Mouse (Mus musculus) hindbrain, embryonic 15.5 days (tissue): ENCODE measurements around the gene Ovol2. TPM values are rescaled to one million over a fixed set of nuclear protein-coding genes. Genes with fewer than 3 reads are reported as not detected.
A peak's percentile ranks its signal among the peaks of the same experiment; 100 is the strongest.
"Not testable (repeated sequence)": the region's sequence is repeated elsewhere in the genome, so short reads cannot be mapped to it uniquely, and the experiment has no call there.

ENCODE experiments used
- ATAC-seq: fragments of 200-750 bp; cut with Nextera tagmentation; 2 replicates; pipeline ENCODE4 v1.8.0; 2017; ENCODE audit warnings: low read depth, moderate number of reproducible peaks, moderate TSS enrichment; ENCODE audit not compliant: low FRiP score
- H3K27ac ChIP-seq: fragments of 300-500 bp; sonication (generic); replicated peaks from 2 replicates; pipeline ENCODE4 v1.5.1; 2015; ENCODE audit warnings: mild to moderate bottlenecking, inconsistent platforms
- H3K27me3 ChIP-seq: fragments of 300-500 bp; sonication (generic); 2 replicates; pipeline ENCODE4 v1.6.1; 2015; ENCODE audit warnings: control low read depth, inconsistent platforms
- H3K36me3 ChIP-seq: fragments of 300-500 bp; sonication (generic); 2 replicates; pipeline ENCODE4 v1.6.1; 2015; ENCODE audit warnings: control low read depth, inconsistent platforms
- H3K4me1 ChIP-seq: fragments of 300-500 bp; sonication (generic); replicated peaks from 2 replicates; pipeline ENCODE4 v1.6.1; 2015; ENCODE audit warnings: control low read depth, inconsistent platforms
- H3K4me2 ChIP-seq: fragments of 300-500 bp; sonication (generic); 2 replicates; pipeline ENCODE4 v1.6.1; 2015; ENCODE audit warnings: moderate library complexity, mild to moderate bottlenecking, inconsistent platforms
- H3K4me3 ChIP-seq: fragments of 300-500 bp; sonication (generic); 2 replicates; pipeline ENCODE4 v1.5.1; 2015; ENCODE audit warnings: mild to moderate bottlenecking, inconsistent platforms
- H3K9ac ChIP-seq: fragments of 300-500 bp; sonication (generic); 2 replicates; pipeline ENCODE4 v1.6.1; 2015; ENCODE audit warnings: inconsistent platforms
- H3K9me3 ChIP-seq: fragments of 300-500 bp; sonication (generic); 2 replicates; pipeline ENCODE4 v1.6.1; 2016; ENCODE audit warnings: control low read depth, inconsistent platforms
- WGBS: fragments of 180-500 bp; shearing (Covaris S2); methylation state at CpG from one replicate; pipeline ENCODE4 v1.1.7; 2015; 5-methylcytosine and 5-hydroxymethylcytosine counted together
- polyA plus RNA-seq: library from polyadenylated mRNA; unstranded; fragments of >200 nt; fragmentation: Nextera tagmentation; extraction: Ambion mirVana; gene quantifications from 2 replicates; pipeline ENCODE4 v1.2.1, GENCODE M21; 2015

Ovol2 gene
- polyA plus RNA-seq, 1 experiment from 2014 or later: not detected

DNA sequence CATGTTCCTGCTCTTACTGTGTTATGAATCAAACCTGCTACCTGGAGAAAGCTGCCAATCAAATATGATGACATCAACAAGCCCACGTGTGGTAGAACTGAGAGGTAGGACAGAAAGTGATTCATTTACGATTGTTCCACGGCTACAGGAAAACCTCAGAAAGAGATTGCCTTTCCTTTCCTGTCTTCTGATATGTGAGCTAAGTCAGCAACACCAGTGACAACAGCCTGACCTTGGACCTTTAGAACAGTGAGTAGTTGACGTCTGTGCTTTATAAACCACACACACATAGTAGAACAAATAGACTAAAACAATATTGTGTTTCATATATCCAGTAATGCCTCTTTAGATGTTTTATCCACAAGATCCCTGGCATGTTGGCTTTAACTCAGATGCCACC is 11.2 kb upstream of the Ovol2 start:
- Histone ChIP-seq H3K9ac (no peak overlapping the region), H3K4me3 (no peak overlapping the region), H3K36me3 (no peaks in the 10 kb centered on the region), H3K4me1 (no peaks in the 10 kb centered on the region), H3K27ac (no peak overlapping the region), H3K4me2 (no peak overlapping the region), H3K9me3 (no peaks in the 10 kb centered on the region), H3K27me3 (no peaks in the 10 kb centered on the region)
- ATAC-seq: no peak
- WGBS: 84% methylated on average over 4 of the region's 4 CpGs

DNA sequence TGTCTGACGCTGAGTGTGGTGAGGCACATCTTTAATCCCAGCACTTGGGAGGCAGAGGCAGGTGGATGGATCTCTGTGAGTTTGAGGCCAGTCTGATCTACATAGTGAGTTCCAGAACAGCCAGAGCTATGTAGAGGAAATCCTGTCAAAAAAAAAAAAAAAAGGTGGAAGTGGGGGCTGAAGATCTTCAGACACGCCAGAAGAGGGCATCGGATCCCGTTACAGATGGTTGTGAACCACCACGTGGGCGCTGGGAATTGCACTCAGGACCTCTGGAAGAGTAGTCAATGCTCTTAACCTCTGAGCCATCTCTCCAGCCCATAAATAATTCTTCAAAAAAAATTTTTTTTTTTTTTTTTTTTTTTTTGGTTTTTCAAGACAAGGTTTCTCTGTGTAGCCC is 6.2 kb upstream of the Ovol2 start:
- not testable (repeated sequence) for H3K4me1 ChIP-seq, H3K27ac ChIP-seq, H3K4me3 ChIP-seq, H3K9ac ChIP-seq, ATAC-seq, H3K36me3 ChIP-seq, H3K9me3 ChIP-seq, H3K4me2 ChIP-seq
- peaks cover 24% of the 10 kb centered on the region for H3K27me3 ChIP-seq
- 73% methylated on average over 6 of the region's 6 CpGs for WGBS

DNA sequence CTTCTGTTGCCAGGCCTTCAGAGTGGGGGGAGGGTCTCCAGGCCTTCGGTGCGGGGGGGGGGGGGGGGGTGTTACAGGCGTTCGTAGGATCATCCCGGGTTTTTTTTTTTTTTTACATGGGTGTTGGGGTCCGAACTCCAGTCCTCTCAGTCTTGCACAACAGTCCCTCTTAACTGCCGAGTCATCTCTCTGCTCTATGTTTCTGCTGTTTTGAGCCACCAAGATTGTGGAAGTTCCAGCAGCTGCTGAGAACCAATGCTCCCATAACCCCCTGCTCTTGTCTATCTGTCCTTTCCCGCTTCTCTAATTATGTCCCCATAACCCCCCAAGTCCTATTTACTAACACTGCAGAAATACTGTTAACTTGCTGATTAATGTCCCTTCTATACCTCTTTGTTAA is 5.8 kb upstream of the Ovol2 start:
- H3K9me3 ChIP-seq: no peaks in the 10 kb centered on the region
- no peak overlapping the region for H3K27ac ChIP-seq
- H3K4me2 ChIP-seq: no peak overlapping the region
- H3K27me3 ChIP-seq: peaks cover 29% of the 10 kb centered on the region
- H3K4me3 ChIP-seq: no peak overlapping the region
- whole genome bisulfite sequencing: 81% methylated on average over 7 of the region's 8 CpGs
- no peak for ATAC-seq
- peaks cover 7% of the 10 kb centered on the region for H3K4me1 ChIP-seq
- no peaks in the 10 kb centered on the region for H3K36me3 ChIP-seq
- no peak overlapping the region for H3K9ac ChIP-seq

DNA sequence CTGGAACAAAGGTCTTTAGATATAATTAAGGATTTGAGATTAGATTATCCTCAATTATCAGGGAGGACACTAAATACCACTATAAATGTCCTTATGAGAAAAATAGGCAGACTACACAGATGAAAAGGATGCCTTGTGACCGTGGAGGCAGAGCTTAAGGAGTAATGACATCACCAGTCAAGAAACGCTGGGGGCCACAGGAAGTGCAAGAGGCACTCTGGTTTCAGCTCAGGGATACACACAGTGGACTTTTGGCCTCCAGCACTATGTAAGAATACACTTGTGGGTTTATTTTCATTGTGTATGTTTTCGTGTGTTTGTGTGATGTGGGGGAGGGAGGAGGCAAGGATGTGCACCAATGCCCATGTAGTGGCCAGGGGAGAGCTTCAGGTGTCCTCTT is 5.3 kb upstream of the Ovol2 start:
- Histone ChIP-seq H3K27ac (no peak overlapping the region), H3K4me2 (no peak overlapping the region), H3K36me3 (no peaks in the 10 kb centered on the region), H3K4me1 (peaks cover 12% of the 10 kb centered on the region), H3K9me3 (no peaks in the 10 kb centered on the region), H3K27me3 (peaks cover 33% of the 10 kb centered on the region), H3K4me3 (no peak overlapping the region), H3K9ac (no peak overlapping the region)
- 66% methylated on average over 3 of the region's 3 CpGs for WGBS
- ATAC-seq: no peak

DNA sequence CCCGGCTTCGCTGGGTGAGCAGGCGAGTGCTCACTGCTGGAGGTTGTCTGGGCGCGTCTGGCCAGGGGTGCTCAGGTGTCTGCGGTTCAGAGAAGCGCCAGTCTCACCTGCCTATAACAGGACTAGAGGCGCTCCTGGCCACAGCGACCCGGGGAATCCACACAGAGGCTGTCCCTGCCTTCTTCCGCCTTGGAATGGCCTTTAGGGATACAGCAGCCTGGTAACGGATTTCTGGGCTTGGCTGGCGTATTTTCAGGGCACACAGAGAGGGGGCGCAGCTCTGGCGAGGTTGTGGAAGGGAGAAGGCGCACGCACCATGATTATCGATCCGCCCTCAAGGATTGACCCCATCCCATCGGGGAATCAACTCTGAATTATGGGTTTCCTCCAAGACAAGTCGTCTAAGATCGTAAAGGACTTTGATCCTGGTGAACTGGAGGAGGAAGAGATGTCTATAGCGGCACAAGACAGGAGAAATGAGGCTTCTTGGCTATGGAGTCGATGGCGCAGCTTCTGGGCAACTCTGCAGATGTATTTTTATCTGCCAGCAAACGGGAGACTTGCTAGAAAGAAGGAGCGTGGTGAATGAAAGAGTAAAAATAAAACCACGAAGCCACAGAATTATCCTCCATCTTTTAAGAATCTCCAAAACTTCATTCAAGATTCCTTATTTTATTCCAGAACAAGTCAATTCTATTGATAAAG is 1.3 kb upstream of the Ovol2 start:
- 0 out of 2 replicates have a peak overlapping the region, but pooled peaks have one; percentile 9 for H3K9ac ChIP-seq
- 6% methylated on average over 28 of the region's 28 CpGs for WGBS
- H3K4me1 ChIP-seq: peaks cover 32% of the 10 kb centered on the region
- no peaks in the 10 kb centered on the region for H3K36me3 ChIP-seq
- H3K4me2 ChIP-seq: peak overlapping the region; percentile 96
- ATAC-seq: peak; percentile 20; the same call in 1 of the 2 replicates
- peak overlapping the region; percentile 34 for H3K4me3 ChIP-seq
- H3K9me3 ChIP-seq: no peaks in the 10 kb centered on the region
- peaks cover 70% of the 10 kb centered on the region for H3K27me3 ChIP-seq
- no peak overlapping the region for H3K27ac ChIP-seq

DNA sequence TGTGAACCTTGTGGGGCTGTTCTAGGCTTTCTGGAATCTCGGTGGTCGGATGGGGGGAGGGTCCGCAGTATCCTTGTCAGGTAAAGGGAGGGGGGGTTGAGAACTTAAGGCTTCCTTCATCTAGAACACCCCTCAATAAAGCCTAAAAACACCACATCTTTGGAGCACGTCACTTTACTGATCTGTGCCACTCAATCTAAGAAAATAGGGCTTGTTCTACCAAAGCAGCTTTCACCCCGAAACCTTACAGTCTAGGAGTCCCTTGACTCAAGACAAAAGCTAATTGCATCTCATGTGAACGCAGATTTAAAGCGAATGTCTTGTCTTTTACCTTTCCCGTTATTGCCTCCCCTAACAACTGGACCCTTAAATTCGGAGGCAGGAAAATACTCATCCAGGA is 540 bp upstream of the Ovol2 start:
- Histone ChIP-seq H3K4me1 (peaks cover 32% of the 10 kb centered on the region), H3K4me3 (peak overlapping the region; percentile 50)
- 3% methylated on average over 9 of the region's 9 CpGs for WGBS

DNA sequence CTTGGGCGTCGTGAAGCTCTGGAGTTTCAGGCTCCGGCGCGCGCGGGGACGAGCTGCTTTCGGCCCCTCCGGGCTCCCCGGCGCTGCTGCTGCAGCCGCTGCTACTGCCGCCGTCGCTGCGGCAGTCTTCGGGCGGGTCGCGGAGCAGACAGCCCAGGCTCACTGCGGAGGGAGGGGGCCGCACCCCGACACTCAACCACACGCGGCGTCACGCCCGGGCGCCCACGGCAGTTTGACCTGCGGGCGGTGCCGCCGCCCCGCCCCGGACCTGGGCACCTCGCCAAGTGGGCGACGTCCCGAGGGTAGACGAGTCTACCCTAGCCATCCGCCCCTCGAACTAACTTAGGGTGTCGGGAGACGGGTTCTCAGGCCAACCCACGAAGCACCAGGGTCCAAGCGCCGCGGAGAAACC is 980 bp downstream of the Ovol2 start:
- H3K4me1 ChIP-seq: peaks cover 32% of the 10 kb centered on the region
- H3K27me3 ChIP-seq: peaks cover 84% of the 10 kb centered on the region
- peak overlapping the region; percentile 96 for H3K4me2 ChIP-seq
- no peak overlapping the region for H3K27ac ChIP-seq
- whole genome bisulfite sequencing: under 1% methylated on average over 46 of the region's 50 CpGs
- H3K9me3 ChIP-seq: no peaks in the 10 kb centered on the region
- H3K4me3 ChIP-seq: peak overlapping the region; percentile 50
- peak; percentile 46 for ATAC-seq
- peak overlapping the region; percentile 34; the same call in 1 of the 2 replicates for H3K9ac ChIP-seq
- H3K36me3 ChIP-seq: no peaks in the 10 kb centered on the region

More for the DNA sequence above, 540 bp upstream of the Ovol2 start:
- no peak overlapping the region for H3K27ac ChIP-seq
- no peaks in the 10 kb centered on the region for H3K9me3 ChIP-seq
- peak overlapping the region; percentile 96 for H3K4me2 ChIP-seq
- peaks cover 77% of the 10 kb centered on the region for H3K27me3 ChIP-seq
- ATAC-seq: no peak
- no peaks in the 10 kb centered on the region for H3K36me3 ChIP-seq
- H3K9ac ChIP-seq: no peak overlapping the region

DNA sequence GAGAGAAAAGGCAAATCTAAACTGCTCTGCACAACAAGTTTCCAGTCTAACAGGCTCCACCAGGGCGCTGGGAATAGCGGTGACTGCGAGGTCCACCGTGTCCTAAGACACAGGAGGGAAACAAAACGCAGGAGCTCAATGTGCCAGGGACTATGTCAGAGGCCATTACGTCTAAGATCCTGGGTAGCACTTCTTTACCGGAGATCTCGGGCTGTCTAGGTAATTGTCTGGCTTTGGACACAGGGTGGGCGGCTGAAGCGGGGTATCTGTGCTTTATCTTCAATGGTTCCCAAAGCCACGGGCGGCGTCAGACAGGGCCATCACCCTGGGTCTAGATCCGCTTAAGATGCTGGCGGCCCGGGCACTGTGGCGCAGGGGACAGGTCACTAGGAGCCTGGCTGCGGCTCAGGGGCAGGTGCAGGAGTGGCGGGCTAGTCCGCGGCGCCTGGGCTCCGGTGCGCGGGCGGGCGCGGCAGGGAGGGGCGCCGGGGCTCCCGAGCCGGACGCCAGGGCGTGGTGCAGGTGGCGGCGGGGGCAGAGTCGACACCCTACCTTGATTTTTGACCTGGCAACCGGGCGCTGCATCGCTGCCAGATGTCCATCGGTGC is 1.5 kb downstream of the Ovol2 start:
- peak overlapping the region; percentile 96 for H3K4me2 ChIP-seq
- H3K4me1 ChIP-seq: peaks cover 32% of the 10 kb centered on the region
- peak; percentile 35; the same call in 1 of the 2 replicates for ATAC-seq
- WGBS: under 1% methylated on average over 41 of the region's 41 CpGs
- no peak overlapping the region for H3K27ac ChIP-seq
- H3K36me3 ChIP-seq: no peaks in the 10 kb centered on the region
- H3K27me3 ChIP-seq: peaks cover 81% of the 10 kb centered on the region
- H3K9me3 ChIP-seq: no peaks in the 10 kb centered on the region
- peak overlapping the region; percentile 34; the same call in 1 of the 2 replicates for H3K9ac ChIP-seq
- H3K4me3 ChIP-seq: peak overlapping the region; percentile 50

DNA sequence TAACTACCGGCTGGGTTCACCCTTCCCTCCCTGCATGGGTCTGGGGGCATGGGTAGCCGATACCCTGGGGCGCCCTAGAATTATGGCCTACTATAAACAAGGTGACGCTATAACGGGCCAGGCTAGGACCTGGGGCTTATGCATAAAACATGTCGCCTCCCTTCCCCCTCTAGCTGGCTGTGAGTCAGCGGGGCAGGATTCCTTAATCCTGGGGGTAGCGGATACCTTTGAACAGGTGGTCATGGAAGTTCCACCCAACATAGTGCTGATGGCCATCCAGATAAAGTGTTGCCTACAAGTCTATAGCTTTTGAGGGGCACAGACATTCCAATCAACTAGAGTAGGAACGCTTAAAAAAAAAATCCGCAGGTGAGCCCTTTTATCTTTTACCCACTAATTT is 2.0 kb downstream of the Ovol2 start:
- Histone ChIP-seq H3K4me2 (no peak overlapping the region), H3K4me1 (peaks cover 32% of the 10 kb centered on the region), H3K9ac (no peak overlapping the region), H3K4me3 (no peak overlapping the region), H3K36me3 (no peaks in the 10 kb centered on the region), H3K27me3 (peaks cover 76% of the 10 kb centered on the region), H3K9me3 (no peaks in the 10 kb centered on the region), H3K27ac (no peak overlapping the region)
- ATAC-seq: no peak
- WGBS: 5% methylated on average over 10 of the region's 10 CpGs

DNA sequence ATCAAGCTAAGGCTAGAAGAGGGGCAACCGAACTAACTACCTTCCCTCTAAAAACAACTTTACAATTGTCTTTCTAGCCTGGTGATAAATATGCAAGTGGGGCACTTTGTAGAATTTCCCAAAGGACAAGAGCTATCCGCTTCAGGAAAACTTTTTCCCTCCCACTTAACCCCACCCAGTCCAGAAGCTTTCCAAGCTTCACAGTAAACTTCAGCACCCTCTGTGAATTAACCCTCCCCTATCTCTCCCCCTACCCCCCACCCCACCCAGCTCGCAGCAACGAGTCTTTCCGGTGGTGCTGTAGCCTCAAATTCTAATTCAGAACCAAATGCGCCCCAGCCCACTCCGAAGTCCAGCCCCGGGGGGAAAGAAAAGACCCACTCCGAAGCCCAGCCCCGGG is 2.5 kb downstream of the Ovol2 start:
- no peak overlapping the region for H3K27ac ChIP-seq
- WGBS: 7% methylated on average over 10 of the region's 10 CpGs
- H3K4me1 ChIP-seq: peaks cover 32% of the 10 kb centered on the region
- H3K27me3 ChIP-seq: peaks cover 72% of the 10 kb centered on the region
- H3K36me3 ChIP-seq: no peaks in the 10 kb centered on the region
- H3K9ac ChIP-seq: no peak overlapping the region
- no peak overlapping the region for H3K4me3 ChIP-seq
- no peak overlapping the region for H3K4me2 ChIP-seq
- ATAC-seq: no peak
- H3K9me3 ChIP-seq: no peaks in the 10 kb centered on the region

DNA sequence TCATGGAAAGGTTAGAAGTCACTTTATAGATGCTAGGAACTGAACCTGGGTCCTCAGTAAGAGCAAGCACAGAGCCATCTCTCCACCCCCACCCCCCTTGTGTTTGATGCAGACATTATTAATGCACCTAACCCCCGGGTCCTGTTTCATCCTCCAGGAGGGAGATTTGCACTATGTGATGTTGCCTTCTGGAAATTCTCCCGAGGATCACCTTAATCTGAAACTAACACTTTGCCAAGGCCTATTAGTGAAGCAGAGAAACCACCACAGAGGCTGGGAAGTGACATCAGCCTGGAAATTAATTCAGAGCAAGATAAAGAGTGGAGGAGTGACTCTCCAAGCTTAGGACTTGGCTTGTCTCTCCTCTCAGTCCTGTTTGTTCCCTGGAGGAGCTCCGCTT is 7.7 kb downstream of the Ovol2 start:
- H3K27me3 ChIP-seq: peaks cover 22% of the 10 kb centered on the region
- H3K36me3 ChIP-seq: no peaks in the 10 kb centered on the region
- no peak overlapping the region for H3K27ac ChIP-seq
- no peaks in the 10 kb centered on the region for H3K9me3 ChIP-seq
- no peak overlapping the region for H3K4me3 ChIP-seq
- no peak for ATAC-seq
- H3K4me2 ChIP-seq: no peak overlapping the region
- H3K9ac ChIP-seq: no peak overlapping the region
- 69% methylated on average over 3 of the region's 3 CpGs for WGBS
- H3K4me1 ChIP-seq: no peaks in the 10 kb centered on the region

DNA sequence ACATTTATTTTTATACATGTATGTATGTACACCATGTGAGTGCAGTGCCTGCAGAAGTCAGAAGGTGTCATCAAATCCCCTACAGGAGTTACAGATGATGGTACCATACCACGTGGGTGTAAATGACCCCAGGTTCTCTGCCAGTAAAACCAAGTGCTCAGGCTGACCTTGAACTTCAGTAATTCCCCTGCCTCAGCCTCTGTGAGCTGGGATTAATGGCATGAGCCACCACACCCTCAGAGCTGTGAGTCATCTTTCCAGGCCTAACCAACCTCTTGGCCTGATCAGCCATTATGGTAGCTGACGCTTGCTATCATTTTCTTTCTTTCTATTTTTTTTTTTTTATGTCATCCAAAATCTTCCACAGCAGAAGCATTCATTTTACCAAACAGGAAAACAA is 20.6 kb downstream of the Ovol2 start:
- Histone ChIP-seq H3K9me3 (no peaks in the 10 kb centered on the region), H3K27me3 (no peaks in the 10 kb centered on the region), H3K36me3 (no peaks in the 10 kb centered on the region), H3K4me3 (no peak overlapping the region), H3K9ac (no peak overlapping the region), H3K4me1 (no peaks in the 10 kb centered on the region), H3K4me2 (no peak overlapping the region), H3K27ac (no peak overlapping the region)
- no peak for ATAC-seq
- WGBS: 88% methylated on average over 2 of the region's 2 CpGs
